Mouse (Mus musculus) spleen, adult 2 months (tissue): ENCODE data around the gene Rad23a.

ENCODE experiments used
- CTCF ChIP-seq: fragments of 200-500 bp; IDR thresholded peaks from 2 replicates; pipeline ENCODE4 v1.5.1; 2011; ENCODE audit warnings: mild to moderate bottlenecking, inconsistent platforms; ENCODE audit not compliant: insufficient read depth, insufficient read length, insufficient replicate concordance; ENCODE audit errors: extremely low read depth
- POLR2A ChIP-seq: fragments of 200-500 bp; IDR thresholded peaks from 2 replicates; pipeline ENCODE4 v1.6.1; 2011; ENCODE audit warnings: low read depth, low read length, inconsistent platforms

- TF ChIP-seq CTCF = no peak
- no peak for TF ChIP-seq POLR2A
These were observed 32.6 kb upstream of the Rad23a start for GRCm38 (mm10) chr8:84873016-84873415.
